Comparison of ENCODE assay signal across 9 mouse cellular contexts in the genomic region with DNA sequence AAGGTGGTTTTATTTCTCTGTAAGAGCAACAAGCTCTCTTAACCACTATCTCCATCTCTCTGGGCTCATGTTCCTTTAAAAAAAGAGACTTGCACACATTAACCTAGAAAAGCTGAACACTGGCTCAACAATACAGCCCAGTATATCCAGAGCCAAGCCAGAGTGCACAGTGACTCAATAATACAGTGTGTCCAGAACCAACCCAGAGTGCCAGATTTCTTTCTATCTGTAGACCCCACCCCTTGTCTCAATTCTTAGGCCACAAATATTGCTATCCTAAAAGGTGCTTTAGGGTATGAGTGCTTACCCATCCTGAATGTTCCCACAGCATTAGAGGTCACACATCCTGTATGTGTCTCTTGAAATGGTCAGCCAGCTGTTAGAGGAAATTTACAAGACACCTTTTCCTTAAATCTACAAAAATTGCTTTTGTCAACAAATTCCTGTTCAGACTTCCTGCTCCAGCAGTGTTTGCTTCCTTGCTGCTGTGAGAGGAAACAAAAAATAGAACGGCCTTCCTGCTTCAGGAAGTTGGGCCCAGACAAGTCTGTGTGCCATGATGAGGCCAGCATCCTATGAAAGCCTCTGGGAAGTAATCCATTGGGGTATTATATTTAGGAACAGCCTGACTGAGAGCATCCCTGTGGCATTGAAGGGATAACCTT.
A peak's percentile ranks its signal among the peaks of the same experiment; 100 is the strongest.
DNase-seq lines count a peak whose midpoint lies in the region; ATAC-seq and TF ChIP-seq lines count a peak whose summit lies in the region.
"Had no signal": no experiment of that assay in that cellular context is flagged by ENCODE, and none has a peak within 500 bp of the region (broad histone marks: within the 10 kb centered on the region; RNA-seq: fewer than 3 reads in every experiment).

No protein-coding gene starts in this region.

- no peak overlapping the region for H3K4me3 ChIP-seq in left cerebral cortex, adult 2 months
- H3K4me3 ChIP-seq in heart, embryonic 11.5 days (ENCODE audit: low read depth, low read length) = no peak overlapping the region
- H3K4me3 ChIP-seq: liver, embryonic 15.5 days; stomach, embryonic 15.5 days had no signal

- H3K4me1 ChIP-seq in heart, embryonic 11.5 days (ENCODE audit: control insufficient read depth, insufficient read depth, low read length) = no peaks in the 10 kb centered on the region; the same call in 1 of the 2 replicates
- H3K4me1 ChIP-seq: liver, embryonic 15.5 days; stomach, embryonic 15.5 days had no signal

- no peaks in the 10 kb centered on the region for H3K27me3 ChIP-seq in heart, embryonic 11.5 days (ENCODE audit: control insufficient read depth, insufficient read depth, low read length)
- H3K27me3 ChIP-seq: liver, embryonic 15.5 days; stomach, embryonic 15.5 days had no signal

- no peak overlapping the region for H3K4me2 ChIP-seq in heart, embryonic 11.5 days
- H3K4me2 ChIP-seq: liver, embryonic 15.5 days; stomach, embryonic 15.5 days had no signal

- peak overlapping the region; percentile 38; the same call in 1 of the 2 replicates for H3K27ac ChIP-seq in left cerebral cortex, adult 2 months
- H3K27ac ChIP-seq in heart, embryonic 11.5 days (ENCODE audit: low read depth, low read length) = peak overlapping the region; percentile 54; the same call in 1 of the 2 replicates
- H3K27ac ChIP-seq: liver, embryonic 15.5 days; stomach, embryonic 15.5 days had no signal

- no peak for DNase-seq in left cerebral cortex, adult 2 months (ENCODE audit: extremely low spot score in 1 of 2, low spot score in 2 of 2)
- DNase-seq in left cerebral cortex, postnatal 4 days = no peak
- DNase-seq in kidney, adult 8-10 months = peak; percentile 26 to 54
- DNase-seq in lung, postnatal 14 days = peak; percentile 16
- DNase-seq in thymus, adult 18-20 months = no peak
- no peak for DNase-seq in thymus, postnatal 36 days

- no peak for ATAC-seq in heart, embryonic 11.5 days (replicated peaks; ENCODE audit: insufficient number of reproducible peaks, low FRiP score, low TSS enrichment)

- no peak for TF ChIP-seq CTCF in left cerebral cortex, adult 2 months (IDR thresholded peaks at IDR 0.05)

- H3K36me3 ChIP-seq in heart, embryonic 11.5 days (ENCODE audit: control insufficient read depth, insufficient read depth, low read length) = no peaks in the 10 kb centered on the region
- H3K36me3 ChIP-seq: liver, embryonic 15.5 days; stomach, embryonic 15.5 days had no signal

- no peak overlapping the region for H3K9ac ChIP-seq in heart, embryonic 11.5 days (ENCODE audit: low read depth, low read length)
- H3K9ac ChIP-seq: liver, embryonic 15.5 days; stomach, embryonic 15.5 days had no signal

- intact Hi-C loops in left cerebral cortex, adult 2 months (cut with DNase I) = no loop called here
- intact Hi-C loops in left cerebral cortex, postnatal 4 days (cut with DNase I) = no loop called here

- H3K9me3 ChIP-seq in heart, embryonic 11.5 days (replicated peaks; ENCODE audit: control insufficient read depth, low read length) = no peaks in the 10 kb centered on the region
- H3K9me3 ChIP-seq: liver, embryonic 15.5 days; stomach, embryonic 15.5 days had no signal

- 55% methylated on average over 1 of the region's 1 CpGs for WGBS in heart, embryonic 11.5 days (ENCODE audit: insufficient replicate concordance)

Comparison
In these comparisons a context has a peak if more than half of its experiments do, and no peak if none do; other contexts are left out.
1. DNase-seq: peak in kidney, adult 8-10 months (2 of 2) and lung, postnatal 14 days (single experiment); none in left cerebral cortex, adult 2 months (0 of 2), left cerebral cortex, postnatal 4 days (single experiment), thymus, adult 18-20 months (0 of 2) and thymus, postnatal 36 days (0 of 2).